Mouse (Mus musculus) forebrain, postnatal 0 days (tissue): ENCODE data around the gene Neurod6. TPM values are rescaled to one million over a fixed set of nuclear protein-coding genes. Genes with fewer than 3 reads are reported as not detected.

Experiments
- ATAC-seq: fragments of 200-750 bp; cut with Nextera tagmentation; 2 replicates; pipeline ENCODE4 v1.8.0; 2017; ENCODE audit warnings: mild to moderate bottlenecking, moderate library complexity
- DNase-seq: peaks from one replicate; pipeline ENCODE4 v3.0.0-alpha.2; 2015
- H3K27ac ChIP-seq: fragments of 300-500 bp; sonication (generic); 2 replicates; pipeline ENCODE4 v1.5.1; 2014; ENCODE audit warnings: low read depth, mild to moderate bottlenecking, antibody characterized with exemption, low read length, moderate library complexity, mixed read lengths
- H3K27me3 ChIP-seq: fragments of 300-500 bp; sonication (generic); 2 replicates; pipeline ENCODE4 v1.6.1; 2014; ENCODE audit warnings: mild to moderate bottlenecking, low read length, mixed read lengths; ENCODE audit not compliant: insufficient read depth
- H3K36me3 ChIP-seq: fragments of 300-500 bp; sonication (generic); 2 replicates; pipeline ENCODE4 v1.6.1; 2014; ENCODE audit warnings: mild to moderate bottlenecking, moderate library complexity; ENCODE audit not compliant: insufficient read depth
- H3K4me1 ChIP-seq: fragments of 300-500 bp; sonication (generic); 2 replicates; pipeline ENCODE4 v1.6.1; 2014; ENCODE audit warnings: antibody characterized with exemption; ENCODE audit not compliant: insufficient read depth
- H3K4me2 ChIP-seq: fragments of 300-500 bp; sonication (generic); 2 replicates; pipeline ENCODE4 v1.6.1; 2014; ENCODE audit warnings: low read depth, mild to moderate bottlenecking, moderate library complexity
- H3K4me3 ChIP-seq: fragments of 300-500 bp; sonication (generic); 2 replicates; pipeline ENCODE4 v1.5.1; 2014; ENCODE audit warnings: low read depth, low read length, mixed read lengths
- H3K9ac ChIP-seq: fragments of 300-500 bp; sonication (generic); 2 replicates; pipeline ENCODE4 v1.6.1; 2014; ENCODE audit warnings: mild to moderate bottlenecking
- H3K9me3 ChIP-seq: fragments of 300-500 bp; sonication (generic); 2 replicates; pipeline ENCODE4 v1.6.1; 2016; ENCODE audit warnings: low read length
- CTCF ChIP-seq: sonication (generic); IDR thresholded peaks from 2 replicates; pipeline ENCODE4 v1.5.1; 2016; ENCODE audit warnings: antibody characterized with exemption, control low read depth, low read depth
- WGBS: fragments of 180-500 bp; shearing (Covaris S2); extraction: QIAGEN DNeasy Blood & Tissue Kit; methylation state at CpG from one replicate; pipeline ENCODE4 v1.1.7; 2014; 5-methylcytosine and 5-hydroxymethylcytosine counted together
- polyA plus RNA-seq: library from polyadenylated mRNA; unstranded; fragments of >200 nt; fragmentation: Nextera tagmentation; extraction: Ambion mirVana; gene quantifications from 2 replicates; pipeline ENCODE4 v1.2.1, GENCODE M21; 2015
- total RNA-seq: library from RNA; depleted of rRNA; stranded (reverse); fragments of >200 nt; gene quantifications from 2 replicates; pipeline ENCODE4 v1.2.3, GENCODE M21; 2014

Neurod6 gene
- total and polyA plus RNA-seq, 2 experiments from 2014 or later: 189 to 238 TPM

- Histone ChIP-seq H3K4me3 (no peak overlapping the region), H3K9ac (no peak overlapping the region), H3K4me1 (no peaks in the 10 kb centered on the region), H3K27me3 (no peaks in the 10 kb centered on the region), H3K36me3 (no peaks in the 10 kb centered on the region), H3K9me3 (no peaks in the 10 kb centered on the region), H3K27ac (no peak overlapping the region), H3K4me2 (no peak overlapping the region)
- 10% methylated on average over 4 of the region's 4 CpGs for WGBS
- ATAC-seq (no peak; the same call in 1 of the 2 replicates), DNase-seq (no peak)
- TF ChIP-seq CTCF: no peak
Measured at GRCm38 (mm10) chr6:55700392-55701386, 19.6 kb upstream of the Neurod6 start.

GRCm38 (mm10) chr6:55690015-55690531, 9.0 kb upstream of the Neurod6 start:
- Histone ChIP-seq H3K4me2 (no peak overlapping the region), H3K36me3 (no peaks in the 10 kb centered on the region), H3K9ac (no peak overlapping the region), H3K4me3 (no peak overlapping the region), H3K9me3 (no peaks in the 10 kb centered on the region), H3K27me3 (no peaks in the 10 kb centered on the region), H3K27ac (no peak overlapping the region), H3K4me1 (no peaks in the 10 kb centered on the region)
- peak; percentile 54 for ATAC-seq
- no peak for TF ChIP-seq CTCF
- DNase-seq: no peak
- 60% methylated on average over 2 of the region's 2 CpGs for WGBS

GRCm38 (mm10) chr6:55683506-55683905, 2.4 kb upstream of the Neurod6 start:
- peak; percentile 61 for DNase-seq
- Histone ChIP-seq H3K4me2 (0 out of 2 replicates have a peak overlapping the region, but pooled peaks have one; percentile 26), H3K27ac (peak overlapping the region; percentile 96)

GRCm38 (mm10) chr6:55682886-55683285, 1.8 kb upstream of the Neurod6 start:
- Histone ChIP-seq H3K36me3 (no peaks in the 10 kb centered on the region), H3K4me3 (peak overlapping the region; percentile 31; the same call in 1 of the 2 replicates), H3K4me2 (peak overlapping the region; percentile 48), H3K9ac (peak overlapping the region; percentile 73), H3K4me1 (0 out of 2 replicates have a peak, but pooled peaks cover 3% of the 10 kb centered on the region), H3K27me3 (no peaks in the 10 kb centered on the region), H3K27ac (peak overlapping the region; percentile 96), H3K9me3 (no peaks in the 10 kb centered on the region)
- ATAC-seq (no peak), DNase-seq (peak; percentile 58)
- no peak for TF ChIP-seq CTCF
- WGBS: 51% methylated on average over 7 of the region's 7 CpGs

More at GRCm38 (mm10) chr6:55683506-55683905, 2.4 kb upstream of the Neurod6 start:
- H3K27me3 ChIP-seq: no peaks in the 10 kb centered on the region
- 0 out of 2 replicates have a peak overlapping the region, but pooled peaks have one; percentile 18 for H3K9ac ChIP-seq
- H3K36me3 ChIP-seq: no peaks in the 10 kb centered on the region
- TF ChIP-seq CTCF: no peak
- no peaks in the 10 kb centered on the region for H3K9me3 ChIP-seq
- peak; percentile 41 for ATAC-seq
- H3K4me3 ChIP-seq: no peak overlapping the region
- 0 out of 2 replicates have a peak, but pooled peaks cover 3% of the 10 kb centered on the region for H3K4me1 ChIP-seq
- WGBS: 62% methylated on average over 4 of the region's 4 CpGs

GRCm38 (mm10) chr6:55678571-55679185, 2.4 kb downstream of the Neurod6 start:
- Histone ChIP-seq H3K4me3 (peak overlapping the region; percentile 31), H3K4me1 (peaks cover 8% of the 10 kb centered on the region; the same call in 1 of the 2 replicates), H3K27me3 (no peaks in the 10 kb centered on the region), H3K4me2 (peak overlapping the region; percentile 70), H3K9ac (peak overlapping the region; percentile 73), H3K27ac (peak overlapping the region; percentile 96), H3K36me3 (no peaks in the 10 kb centered on the region), H3K9me3 (no peaks in the 10 kb centered on the region)
- ATAC-seq (no peak), DNase-seq (peak; percentile 68)
- WGBS: 47% methylated on average over 7 of the region's 7 CpGs
- TF ChIP-seq CTCF: no peak

- H3K27ac ChIP-seq: peak overlapping the region; percentile 90
- DNase-seq: peak; percentile 45
- H3K4me3 ChIP-seq: peak overlapping the region; percentile 31
- peaks cover 6% of the 10 kb centered on the region; the same call in 1 of the 2 replicates for H3K4me1 ChIP-seq
- H3K27me3 ChIP-seq: no peaks in the 10 kb centered on the region
- no peaks in the 10 kb centered on the region for H3K9me3 ChIP-seq
- peak overlapping the region; percentile 70 for H3K4me2 ChIP-seq
- H3K9ac ChIP-seq: peak overlapping the region; percentile 60
- H3K36me3 ChIP-seq: no peaks in the 10 kb centered on the region
- TF ChIP-seq CTCF: no peak
- no peak for ATAC-seq
- 6% methylated on average over 8 of the region's 8 CpGs for WGBS
Measured at GRCm38 (mm10) chr6:55677326-55677725, 3.7 kb downstream of the Neurod6 start.
